Mouse (Mus musculus): Measurements from ENCODE around the gene Snx33. TPM values are rescaled to one million over a fixed set of nuclear protein-coding genes. Genes with fewer than 3 reads are reported as not detected.
"Not testable (repeated sequence)": the region's sequence is repeated elsewhere in the genome, so short reads cannot be mapped to it uniquely, and the experiment has no call there.

The Snx33 gene
- total RNA-seq, 1 experiment from 2014 or later, result 4.8 TPM

- no peak for ATAC-seq (replicated peaks; ENCODE audit: low read depth, poor library complexity, severe bottlenecking)
These were observed 1.8 kb downstream of the Snx33 start for GRCm38 (mm10) chr9:56926387-56926786.

GRCm38 (mm10) chr9:56926025-56926360, 2.2 kb downstream of the Snx33 start:
- ATAC-seq (replicated peaks; ENCODE audit: low read depth, poor library complexity, severe bottlenecking), result no peak

- ATAC-seq (replicated peaks; ENCODE audit: low read depth, poor library complexity, severe bottlenecking), result no peak
These were observed 2.7 kb downstream of the Snx33 start for GRCm38 (mm10) chr9:56925291-56926024.

GRCm38 (mm10) chr9:56924651-56925027, 3.5 kb downstream of the Snx33 start:
- peak; percentile 6; the same call in 1 of the 2 replicates for ATAC-seq (replicated peaks; ENCODE audit: low read depth, poor library complexity, severe bottlenecking)

GRCm38 (mm10) chr9:56923841-56924650, 4.1 kb downstream of the Snx33 start:
- no peak for ATAC-seq (replicated peaks; ENCODE audit: low read depth, poor library complexity, severe bottlenecking)

- no peak for ATAC-seq (replicated peaks; ENCODE audit: low read depth, poor library complexity, severe bottlenecking)
These were observed 5.4 kb downstream of the Snx33 start for GRCm38 (mm10) chr9:56922746-56923145.

- ATAC-seq (replicated peaks; ENCODE audit: low read depth, poor library complexity, severe bottlenecking), result no peak
These were observed 9.7 kb downstream of the Snx33 start for GRCm38 (mm10) chr9:56918466-56918865.

GRCm38 (mm10) chr9:56917131-56917530, 11.0 kb downstream of the Snx33 start:
- ATAC-seq (replicated peaks; ENCODE audit: low read depth, poor library complexity, severe bottlenecking), result no peak

- no peak for ATAC-seq (replicated peaks; ENCODE audit: low read depth, poor library complexity, severe bottlenecking)
These were observed 12.3 kb downstream of the Snx33 start for GRCm38 (mm10) chr9:56915695-56916410.

- no peak for ATAC-seq (replicated peaks; ENCODE audit: low read depth, poor library complexity, severe bottlenecking)
These were observed 13.1 kb downstream of the Snx33 start for GRCm38 (mm10) chr9:56915116-56915515.

- no peak for ATAC-seq (replicated peaks; ENCODE audit: low read depth, poor library complexity, severe bottlenecking)
These were observed 14.2 kb downstream of the Snx33 start for GRCm38 (mm10) chr9:56913991-56914390.

- no peak for ATAC-seq (replicated peaks; ENCODE audit: low read depth, poor library complexity, severe bottlenecking)
These were observed 17.2 kb downstream of the Snx33 start for GRCm38 (mm10) chr9:56911017-56911416.

- ATAC-seq (replicated peaks; ENCODE audit: low read depth, poor library complexity, severe bottlenecking), result not testable (repeated sequence)
These were observed 18.2 kb downstream of the Snx33 start for GRCm38 (mm10) chr9:56909991-56910390.

- no peak for ATAC-seq (replicated peaks; ENCODE audit: low read depth, poor library complexity, severe bottlenecking)
These were observed 20.6 kb downstream of the Snx33 start for GRCm38 (mm10) chr9:56907549-56907948.

- ATAC-seq (replicated peaks; ENCODE audit: low read depth, poor library complexity, severe bottlenecking), result no peak
These were observed 24.5 kb downstream of the Snx33 start for GRCm38 (mm10) chr9:56903662-56904061.

- ATAC-seq (replicated peaks; ENCODE audit: low read depth, poor library complexity, severe bottlenecking), result peak; percentile 59
These were observed 27.0 kb downstream of the Snx33 start for GRCm38 (mm10) chr9:56901187-56901586.

GRCm38 (mm10) chr9:56900571-56900970, 27.6 kb downstream of the Snx33 start:
- peak; percentile 68 for ATAC-seq (replicated peaks; ENCODE audit: low read depth, poor library complexity, severe bottlenecking)

- ATAC-seq (replicated peaks; ENCODE audit: low read depth, poor library complexity, severe bottlenecking), result no peak
These were observed 28.1 kb downstream of the Snx33 start for GRCm38 (mm10) chr9:56900060-56900459.

GRCm38 (mm10) chr9:56899409-56899808, 28.8 kb downstream of the Snx33 start:
- no peak for ATAC-seq (replicated peaks; ENCODE audit: low read depth, poor library complexity, severe bottlenecking)

GRCm38 (mm10) chr9:56896779-56897178, 31.4 kb downstream of the Snx33 start:
- ATAC-seq (replicated peaks; ENCODE audit: low read depth, poor library complexity, severe bottlenecking), result no peak

- peak; percentile 37 for ATAC-seq (replicated peaks; ENCODE audit: low read depth, poor library complexity, severe bottlenecking)
These were observed 34.2 kb downstream of the Snx33 start for GRCm38 (mm10) chr9:56894006-56894405.

All from common myeloid progenitor, adult 5-6 weeks (primary cell).